Mouse (Mus musculus) cerebellum, adult 8-10 months (tissue): ENCODE data around the gene Znhit6.

Experiments
- DNase-seq: peaks from one replicate; pipeline ENCODE4 v3.0.0; 2022

Gene Znhit6

GRCm38 (mm10) chr3:145575743-145576481, at the start of gene Znhit6:
Gene Znhit6, plus strand, starts transcription at chr3:145576205.
- DNase-seq, result peak; percentile 91

GRCm38 (mm10) chr3:145537870-145538269, 38.1 kb upstream of the Znhit6 start:
- DNase-seq, result no peak

- DNase-seq, result no peak
These were observed 27.3 kb upstream of the Znhit6 start for GRCm38 (mm10) chr3:145548441-145549415.

- DNase-seq, result no peak
These were observed 25.8 kb upstream of the Znhit6 start for GRCm38 (mm10) chr3:145550216-145550615.

- DNase-seq, result no peak
These were observed 21.6 kb upstream of the Znhit6 start for GRCm38 (mm10) chr3:145554388-145554787.

- no peak for DNase-seq
These were observed 19.8 kb upstream of the Znhit6 start for GRCm38 (mm10) chr3:145556206-145556605.

GRCm38 (mm10) chr3:145559675-145560074, 16.3 kb upstream of the Znhit6 start:
- no peak for DNase-seq

- no peak for DNase-seq
These were observed 15.9 kb upstream of the Znhit6 start for GRCm38 (mm10) chr3:145560117-145560516.

- no peak for DNase-seq
These were observed 1.5 kb upstream of the Znhit6 start for GRCm38 (mm10) chr3:145574468-145574867.

- DNase-seq, result no peak
These were observed 665 bp upstream of the Znhit6 start for GRCm38 (mm10) chr3:145575340-145575739.

GRCm38 (mm10) chr3:145576482-145576822, 447 bp downstream of the Znhit6 start:
- no peak for DNase-seq

- DNase-seq, result no peak
These were observed 871 bp downstream of the Znhit6 start for GRCm38 (mm10) chr3:145576876-145577275.

GRCm38 (mm10) chr3:145583043-145583442, 7.0 kb downstream of the Znhit6 start:
- no peak for DNase-seq

GRCm38 (mm10) chr3:145583522-145584200, 7.7 kb downstream of the Znhit6 start:
- DNase-seq, result no peak

GRCm38 (mm10) chr3:145590562-145590961, 14.6 kb downstream of the Znhit6 start:
- DNase-seq, result no peak

GRCm38 (mm10) chr3:145591841-145592542, 16.0 kb downstream of the Znhit6 start:
- no peak for DNase-seq

- DNase-seq, result no peak
These were observed 19.3 kb downstream of the Znhit6 start for GRCm38 (mm10) chr3:145595354-145595753.

- DNase-seq, result no peak
These were observed 23.1 kb downstream of the Znhit6 start for GRCm38 (mm10) chr3:145599059-145599458.

- DNase-seq, result no peak
These were observed 24.8 kb downstream of the Znhit6 start for GRCm38 (mm10) chr3:145600801-145601200.

GRCm38 (mm10) chr3:145601345-145601744, 25.3 kb downstream of the Znhit6 start:
- no peak for DNase-seq

GRCm38 (mm10) chr3:145602410-145603206, 26.6 kb downstream of the Znhit6 start:
- no peak for DNase-seq
